Mouse (Mus musculus): ENCODE data around the gene Cacfd1. TPM values are rescaled to one million over a fixed set of nuclear protein-coding genes. Genes with fewer than 3 reads are reported as not detected.

Gene Cacfd1
- total RNA-seq, 2 experiments from 2014 or later = 29.0 to 36.7 TPM

DNA sequence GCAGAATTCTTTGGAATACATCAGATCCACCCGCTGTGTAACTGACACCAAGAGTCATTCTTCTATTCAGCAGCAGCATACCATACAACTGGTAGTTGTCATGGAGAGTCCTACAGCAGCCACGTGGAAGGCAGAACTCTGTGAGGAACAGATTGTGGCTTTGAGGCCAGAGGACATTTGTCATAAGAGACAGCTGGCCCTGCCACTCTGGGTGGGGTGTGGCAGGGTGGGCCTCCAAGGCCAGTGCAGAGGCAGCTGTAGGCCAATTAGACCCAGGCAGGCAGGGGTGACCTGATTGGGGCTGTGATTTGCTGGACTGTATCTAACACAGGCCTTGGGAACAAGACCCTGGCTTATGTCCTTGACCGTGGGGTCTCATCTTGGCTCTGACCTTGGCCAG, 59.9 kb downstream of the Cacfd1 start:
- intact Hi-C loops (cut with DNase I) = no loop called here
- DNase-seq = no peak

DNA sequence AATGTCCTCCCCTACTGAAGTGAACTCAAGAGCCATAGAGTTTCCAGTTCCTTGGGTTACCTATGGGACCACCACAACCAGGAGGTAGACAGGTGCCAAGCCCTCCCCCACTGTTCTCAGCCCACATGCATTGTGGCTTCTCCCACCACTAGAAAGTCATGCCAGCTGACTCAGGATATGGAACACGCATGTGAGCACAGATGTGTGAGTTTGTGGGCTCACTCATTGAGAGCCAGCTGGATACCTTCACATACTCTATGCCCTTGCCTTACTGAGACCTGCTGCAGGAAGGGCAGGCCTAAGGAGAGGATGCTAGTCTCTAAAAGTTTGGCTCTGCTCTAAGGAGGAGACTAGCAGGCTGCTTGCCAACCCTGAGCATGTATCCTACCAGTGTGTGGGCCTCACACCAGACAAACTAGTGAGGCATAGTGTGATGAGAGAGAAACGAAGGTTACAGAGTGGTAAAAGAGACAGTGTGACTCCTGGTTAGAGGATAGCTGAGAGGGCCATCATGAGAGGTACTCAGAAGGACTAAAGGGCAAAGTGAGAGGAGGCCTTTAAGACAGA, 60.6 kb downstream of the Cacfd1 start:
- no peak for DNase-seq
- intact Hi-C loops (cut with DNase I) = no loop called here

Other genes starting within 250 kb of the Cacfd1 start
- not detected for gene Abo, start 144.9 kb upstream of the Cacfd1 start, total RNA-seq (2021)
- gene Surf6, start 107.0 kb upstream of the Cacfd1 start, total RNA-seq (2021) = 10 to 100 TPM; 14.7 to 16.8 TPM
- 10 to 100 TPM; 29.3 to 37.7 TPM for gene Med22, start 99.2 kb upstream of the Cacfd1 start, total RNA-seq (2021)
- 100 to 1,000 TPM; 364 to 371 TPM for gene Rpl7a, start 99.2 kb upstream of the Cacfd1 start, total RNA-seq (2021)
- 10 to 100 TPM; 15.9 TPM for gene Surf2, start 93.6 kb upstream of the Cacfd1 start, total RNA-seq (2021)
- gene Surf1, start 93.4 kb upstream of the Cacfd1 start, total RNA-seq (2021) = 10 to 100 TPM; 48.0 to 54.1 TPM
- 100 to 1,000 TPM; 103 TPM for gene Surf4, start 76.0 kb upstream of the Cacfd1 start, total RNA-seq (2021)
- gene Stkld1, start 75.9 kb upstream of the Cacfd1 start, total RNA-seq (2021) = under 1 TPM in 1 of 2 experiments, not detected in 1; 0.31 TPM
- 10 to 100 TPM; 13.3 to 14.4 TPM for gene Rexo4, start 45.5 kb upstream of the Cacfd1 start, total RNA-seq (2021)
- not detected for gene Adamts13, start 36.5 kb upstream of the Cacfd1 start, total RNA-seq (2021)
- gene Slc2a6, start 18.1 kb downstream of the Cacfd1 start, total RNA-seq (2021) = under 1 TPM in 1 of 2 experiments, not detected in 1; 0.14 TPM
- under 1 TPM in 1 of 2 experiments, not detected in 1; 0.22 TPM for gene Mymk, start 62.3 kb downstream of the Cacfd1 start, total RNA-seq (2021)
- gene Adamtsl2, start 69.5 kb downstream of the Cacfd1 start, total RNA-seq (2021) = 10 to 100 TPM in 1 of 2 experiments, 1 to 10 TPM in 1; 8.7 to 19.4 TPM
- gene Fam163b, start 132.6 kb downstream of the Cacfd1 start, total RNA-seq (2021) = under 1 TPM; 0.37 to 0.38 TPM
- gene Dbh, start 155.3 kb downstream of the Cacfd1 start, total RNA-seq (2021) = 1 to 10 TPM; 2.3 to 2.5 TPM
- gene Sardh, start 238.4 kb downstream of the Cacfd1 start, total RNA-seq (2021) = 10 to 100 TPM; 18.4 to 19.3 TPM

All from heart, postnatal 10 days (tissue).